Mouse (Mus musculus) left cerebral cortex, postnatal 25 days (tissue): ENCODE measurements around the gene Gm11009. TPM values are rescaled to one million over a fixed set of nuclear protein-coding genes. Genes with fewer than 3 reads are reported as not detected.
"Not testable (repeated sequence)": the region's sequence is repeated elsewhere in the genome, so short reads cannot be mapped to it uniquely, and the experiment has no call there.

ENCODE experiments used
- DNase-seq, 2 experiments: peaks; one replicate each; pipeline ENCODE4 v3.0.0; 2022; ENCODE audit warnings: low spot score in 2 of 2, mixed read lengths in 1 of 2
- intact Hi-C: fragments of 180-260 bp; cut with DNase I; formaldehyde crosslinking; loops from one replicate; pipeline ENCODE4 v1.15.1; 2025
- total RNA-seq, 2 experiments: library from RNA; stranded (reverse); gene quantifications; 2 replicates each; pipeline ENCODE4 v1.2.3; 2021

Gene Gm11009
- not detected for total RNA-seq

DNA sequence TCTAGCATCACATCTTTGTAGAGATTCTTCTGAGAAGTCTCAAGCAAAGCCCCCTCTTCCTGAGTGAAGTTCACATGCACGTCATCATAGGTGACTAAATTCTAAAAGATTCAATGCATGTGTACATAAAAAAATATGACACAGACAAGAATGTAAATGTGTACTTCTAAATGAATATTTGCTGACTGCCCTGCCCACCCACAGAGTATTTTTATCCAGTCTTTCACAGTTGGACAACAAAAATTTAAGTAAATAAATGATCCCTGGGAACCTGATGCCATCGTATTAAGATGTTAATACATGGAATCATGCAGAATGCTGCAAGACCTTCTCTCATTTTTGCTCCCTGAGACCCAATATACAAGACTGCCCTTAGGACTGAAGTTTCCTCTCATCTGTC, at the start of gene Gm11009:
Gm11009 (minus strand) TSS at position 101 of the 400 bp plus-strand sequence.
- intact Hi-C loops, DNase-seq: not testable (repeated sequence)

Other genes starting within 250 kb of the Gm11009 start
- gene Gm2004, start 169.7 kb downstream of the Gm11009 start, total RNA-seq: 1 to 10 TPM; 5.6 to 5.9 TPM
- 10 to 100 TPM in 1 of 2 experiments, 1 to 10 TPM in 1; 4.0 to 14.9 TPM for gene 2210418O10Rik, start 92.9 kb downstream of the Gm11009 start, total RNA-seq
- 10 to 100 TPM; 11.7 to 13.0 TPM for gene Gm14435, start 104.1 kb upstream of the Gm11009 start, total RNA-seq
- gene Gm14434, start 167.3 kb upstream of the Gm11009 start, total RNA-seq: not detected
- not detected for gene Zfp967, start 201.6 kb upstream of the Gm11009 start, total RNA-seq